Mouse (Mus musculus): ENCODE data around the gene Gatad2a.

- TF ChIP-seq POLR2A (IDR thresholded peaks at IDR 0.05; ENCODE audit: borderline replicate concordance, control insufficient read depth, low read depth, low read length) (no peak), CTCF (IDR thresholded peaks at IDR 0.05; ENCODE audit: control insufficient read depth, insufficient read depth, low read length) (no peak)
Measured at GRCm38 (mm10) chr8:70030255-70030654, 34.1 kb upstream of the Gatad2a start.
